Mouse (Mus musculus): ENCODE data around the gene Mrm2. TPM values are rescaled to one million over a fixed set of nuclear protein-coding genes. Genes with fewer than 3 reads are reported as not detected.

The Mrm2 gene
- polyA plus RNA-seq, 1 experiment from 2014 or later: 21.3 TPM

DNA sequence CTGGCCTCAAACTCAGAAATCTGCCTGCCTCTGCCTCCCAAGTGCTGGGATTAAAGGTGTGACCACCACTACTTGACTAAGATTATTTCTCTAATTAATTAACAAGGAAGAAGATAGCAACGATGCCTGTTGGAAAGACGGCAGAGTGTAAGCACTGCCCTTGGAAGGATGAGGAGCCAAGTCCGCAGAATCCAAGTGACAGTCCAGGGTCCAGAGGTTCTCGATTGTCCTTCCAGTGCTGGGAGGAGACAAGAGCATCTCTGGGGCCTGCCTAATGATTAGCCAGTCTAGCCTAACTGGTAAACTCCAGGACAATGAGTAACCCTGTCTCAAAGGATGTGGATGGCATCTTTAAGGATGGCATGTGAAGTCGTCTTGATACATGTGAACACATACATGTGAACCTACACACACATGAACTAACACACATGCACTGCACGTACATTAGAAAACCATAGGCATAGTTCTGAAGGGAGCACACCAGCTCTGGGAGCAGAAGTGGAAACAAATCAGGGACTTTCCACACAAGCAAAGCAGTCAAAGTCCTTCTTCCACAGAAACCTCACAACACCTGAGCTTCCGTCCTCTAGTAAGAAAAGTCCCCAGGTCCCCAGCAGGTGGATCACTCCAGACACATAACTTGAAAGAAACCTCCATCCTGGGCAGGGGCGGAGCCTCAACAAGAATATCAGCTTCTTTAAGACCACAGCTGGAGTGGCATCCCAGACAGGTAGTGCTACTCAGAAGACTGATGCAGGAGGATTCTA lies 19.2 kb upstream of the Mrm2 start:
- ATAC-seq (ENCODE audit: low FRiP score) (no peak), DNase-seq (ENCODE audit: low spot score) (no peak)
- Histone ChIP-seq H3K4me3 (replicated peaks; ENCODE audit: low read length) (no peak overlapping the region), H3K27ac (no peak overlapping the region), H3K4me1 (replicated peaks; ENCODE audit: control insufficient read depth, insufficient read depth, low read length) (no peaks in the 10 kb centered on the region), H3K4me2 (replicated peaks) (no peak overlapping the region), H3K27me3 (ENCODE audit: control insufficient read depth, insufficient read depth, low read length) (no peaks in the 10 kb centered on the region), H3K9ac (no peak overlapping the region), H3K36me3 (replicated peaks; ENCODE audit: control insufficient read depth, insufficient read depth) (peaks cover 51% of the 10 kb centered on the region), H3K9me3 (ENCODE audit: control insufficient read depth, low read length) (no peaks in the 10 kb centered on the region)
- 96% methylated on average over 8 of the region's 8 CpGs for WGBS

DNA sequence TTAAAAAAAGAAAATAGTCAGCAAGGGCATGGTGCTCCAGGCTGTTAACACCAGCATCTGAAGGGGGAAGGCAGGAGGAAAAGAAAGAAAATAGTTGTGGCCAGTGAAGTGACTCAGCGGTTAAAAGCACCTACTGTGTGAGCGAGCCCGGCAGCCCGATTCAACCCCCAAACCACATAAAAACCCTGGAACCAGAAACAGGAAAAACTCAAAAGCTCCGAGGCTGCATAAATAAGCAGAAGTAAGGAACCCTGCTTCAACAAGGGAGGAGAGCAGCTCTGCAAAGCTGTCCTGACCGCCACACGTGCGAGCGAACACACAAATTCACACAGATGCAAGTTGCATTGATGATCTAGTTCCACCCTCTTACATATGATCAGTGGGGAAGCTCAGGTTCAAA lies 18.2 kb upstream of the Mrm2 start:
- H3K4me3 ChIP-seq (replicated peaks; ENCODE audit: low read length): no peak overlapping the region
- no peaks in the 10 kb centered on the region for H3K27me3 ChIP-seq (ENCODE audit: control insufficient read depth, insufficient read depth, low read length)
- no peaks in the 10 kb centered on the region for H3K9me3 ChIP-seq (ENCODE audit: control insufficient read depth, low read length)
- ATAC-seq (ENCODE audit: low FRiP score): no peak
- WGBS: 97% methylated on average over 9 of the region's 9 CpGs
- H3K9ac ChIP-seq: no peak overlapping the region
- H3K4me1 ChIP-seq (replicated peaks; ENCODE audit: control insufficient read depth, insufficient read depth, low read length): no peaks in the 10 kb centered on the region
- no peak for DNase-seq (ENCODE audit: low spot score)
- no peak overlapping the region for H3K27ac ChIP-seq
- no peak overlapping the region for H3K4me2 ChIP-seq (replicated peaks)
- H3K36me3 ChIP-seq (replicated peaks; ENCODE audit: control insufficient read depth, insufficient read depth): peaks cover 52% of the 10 kb centered on the region

DNA sequence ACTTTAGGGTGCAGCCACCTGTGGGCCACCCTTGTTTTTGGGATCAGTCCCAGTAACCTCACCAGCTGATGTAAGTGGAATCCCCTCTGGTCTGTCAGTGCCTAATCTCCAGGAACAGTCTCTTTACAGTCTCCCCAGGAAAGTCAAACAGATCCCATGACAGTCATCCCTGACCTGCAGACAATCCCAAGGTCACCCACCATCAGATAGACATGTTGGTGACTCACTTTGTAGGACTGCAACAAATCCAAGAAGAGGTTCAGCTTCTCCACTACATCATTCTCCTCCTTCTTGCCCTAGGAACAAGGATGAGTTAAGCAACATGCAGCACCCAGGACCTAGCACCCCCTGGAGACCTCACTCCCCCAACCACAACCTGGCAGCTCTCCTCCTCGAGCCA lies 14.4 kb upstream of the Mrm2 start:
- 82% methylated on average over 1 of the region's 1 CpGs for WGBS
- ATAC-seq (ENCODE audit: low FRiP score) (no peak), DNase-seq (ENCODE audit: low spot score) (no peak)
- no peak overlapping the region for H3K9ac ChIP-seq
- no peaks in the 10 kb centered on the region for H3K9me3 ChIP-seq (ENCODE audit: control insufficient read depth, low read length)
- no peak overlapping the region for H3K27ac ChIP-seq
- H3K36me3 ChIP-seq (replicated peaks; ENCODE audit: control insufficient read depth, insufficient read depth): peaks cover 39% of the 10 kb centered on the region
- no peaks in the 10 kb centered on the region for H3K4me1 ChIP-seq (replicated peaks; ENCODE audit: control insufficient read depth, insufficient read depth, low read length)
- H3K4me3 ChIP-seq (replicated peaks; ENCODE audit: low read length): no peak overlapping the region
- no peak overlapping the region for H3K4me2 ChIP-seq (replicated peaks)
- no peaks in the 10 kb centered on the region for H3K27me3 ChIP-seq (ENCODE audit: control insufficient read depth, insufficient read depth, low read length)

DNA sequence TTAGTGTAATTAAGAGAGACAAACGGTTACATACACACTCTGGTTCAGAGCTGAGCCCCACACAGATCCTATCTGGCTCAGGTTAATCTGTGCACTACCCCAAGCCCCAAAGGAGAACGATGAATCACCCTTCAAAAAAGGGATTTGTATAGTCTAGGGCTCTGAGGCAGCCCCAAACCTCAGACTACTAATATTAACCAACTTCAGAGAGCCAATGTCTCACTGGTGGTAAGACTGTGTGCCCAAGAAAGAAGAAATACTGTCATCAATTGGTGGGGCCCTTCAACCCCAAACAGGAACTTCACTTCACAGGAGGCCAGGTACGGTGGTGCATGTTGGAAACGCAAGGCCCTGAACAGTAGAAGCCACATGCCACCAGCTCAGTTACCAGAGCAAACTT lies 13.5 kb upstream of the Mrm2 start:
- WGBS: 94% methylated on average over 4 of the region's 4 CpGs
- H3K4me1 ChIP-seq (replicated peaks; ENCODE audit: control insufficient read depth, insufficient read depth, low read length): no peaks in the 10 kb centered on the region
- ATAC-seq (ENCODE audit: low FRiP score) (no peak), DNase-seq (ENCODE audit: low spot score) (no peak)
- peaks cover 41% of the 10 kb centered on the region for H3K36me3 ChIP-seq (replicated peaks; ENCODE audit: control insufficient read depth, insufficient read depth)
- no peaks in the 10 kb centered on the region for H3K9me3 ChIP-seq (ENCODE audit: control insufficient read depth, low read length)
- H3K4me2 ChIP-seq (replicated peaks): no peak overlapping the region
- H3K4me3 ChIP-seq (replicated peaks; ENCODE audit: low read length): no peak overlapping the region
- no peaks in the 10 kb centered on the region for H3K27me3 ChIP-seq (ENCODE audit: control insufficient read depth, insufficient read depth, low read length)
- no peak overlapping the region for H3K9ac ChIP-seq
- H3K27ac ChIP-seq: no peak overlapping the region

DNA sequence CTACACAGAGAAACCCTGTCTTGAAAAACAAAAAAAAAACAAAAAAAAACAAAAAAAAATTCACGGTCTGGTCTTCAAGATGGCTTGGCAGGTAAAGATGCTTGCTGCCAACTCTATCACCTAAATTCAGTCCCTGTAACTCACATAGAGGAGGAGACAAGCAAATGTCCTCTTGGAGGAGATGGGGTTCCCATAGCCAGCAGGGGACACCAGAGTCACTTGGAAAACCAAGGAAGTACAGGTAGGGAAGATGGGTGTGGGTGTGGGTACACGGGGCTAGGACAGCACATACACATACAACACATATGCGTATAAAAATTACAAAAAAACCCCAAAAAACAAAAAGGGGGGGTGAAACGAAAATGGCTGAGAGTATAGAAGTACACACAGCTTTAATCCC lies 11.2 kb upstream of the Mrm2 start:
- H3K27ac ChIP-seq: no peak overlapping the region
- no peaks in the 10 kb centered on the region for H3K27me3 ChIP-seq (ENCODE audit: control insufficient read depth, insufficient read depth, low read length)
- H3K9ac ChIP-seq: no peak overlapping the region
- DNase-seq (ENCODE audit: low spot score): no peak
- H3K4me3 ChIP-seq (replicated peaks; ENCODE audit: low read length): no peak overlapping the region
- WGBS: 91% methylated on average over 4 of the region's 4 CpGs
- peaks cover 58% of the 10 kb centered on the region for H3K36me3 ChIP-seq (replicated peaks; ENCODE audit: control insufficient read depth, insufficient read depth)
- ATAC-seq (ENCODE audit: low FRiP score): no peak
- no peaks in the 10 kb centered on the region for H3K4me1 ChIP-seq (replicated peaks; ENCODE audit: control insufficient read depth, insufficient read depth, low read length)
- no peak overlapping the region for H3K4me2 ChIP-seq (replicated peaks)
- H3K9me3 ChIP-seq (ENCODE audit: control insufficient read depth, low read length): no peaks in the 10 kb centered on the region

DNA sequence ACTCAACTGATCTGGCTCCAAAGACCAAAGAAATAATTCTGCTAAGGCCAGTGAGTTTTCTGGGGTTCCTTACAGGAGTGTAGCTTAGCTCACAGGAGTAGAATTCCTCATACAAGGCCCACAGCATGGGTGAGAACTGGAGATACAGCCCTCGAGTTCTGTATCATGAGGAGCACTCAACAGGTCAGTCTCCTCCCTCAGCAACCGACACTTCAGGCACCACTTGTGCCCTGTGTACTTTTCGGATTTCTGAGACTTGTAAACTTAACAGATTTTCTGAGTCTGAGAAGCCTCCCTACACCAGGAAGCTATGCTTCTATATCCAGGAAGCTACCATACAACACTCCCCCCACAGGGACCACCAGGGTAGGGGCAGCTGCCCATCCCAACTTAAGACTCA lies 8.1 kb upstream of the Mrm2 start:
- H3K4me3 ChIP-seq (replicated peaks; ENCODE audit: low read length): no peak overlapping the region
- H3K9me3 ChIP-seq (ENCODE audit: control insufficient read depth, low read length): no peaks in the 10 kb centered on the region
- no peak for DNase-seq (ENCODE audit: low spot score)
- H3K27ac ChIP-seq: no peak overlapping the region
- H3K4me1 ChIP-seq (replicated peaks; ENCODE audit: control insufficient read depth, insufficient read depth, low read length): no peaks in the 10 kb centered on the region
- WGBS: 92% methylated on average over 3 of the region's 3 CpGs
- H3K27me3 ChIP-seq (ENCODE audit: control insufficient read depth, insufficient read depth, low read length): no peaks in the 10 kb centered on the region
- H3K4me2 ChIP-seq (replicated peaks): no peak overlapping the region
- H3K9ac ChIP-seq: no peak overlapping the region
- no peak for ATAC-seq (ENCODE audit: low FRiP score)
- peaks cover 46% of the 10 kb centered on the region for H3K36me3 ChIP-seq (replicated peaks; ENCODE audit: control insufficient read depth, insufficient read depth)

DNA sequence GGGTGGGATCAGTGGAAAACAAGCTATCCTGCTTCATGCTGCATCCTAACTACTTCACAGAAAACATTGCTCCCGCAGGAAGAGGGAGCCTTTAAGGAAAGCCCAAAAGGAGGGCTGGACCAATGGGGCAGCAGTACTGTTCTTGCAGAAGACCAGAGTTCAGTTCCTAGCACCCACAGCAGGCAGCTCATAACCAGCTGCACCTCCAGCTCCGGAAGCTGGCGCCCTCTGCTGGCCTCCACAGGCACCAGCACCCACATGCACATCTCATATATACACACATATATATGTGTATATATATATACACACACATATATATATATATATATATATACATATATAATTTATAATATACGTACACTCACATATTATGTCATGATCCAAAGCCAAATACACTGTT lies 7.1 kb upstream of the Mrm2 start:
- Histone ChIP-seq H3K4me2 (replicated peaks) (no peak overlapping the region), H3K27me3 (ENCODE audit: control insufficient read depth, insufficient read depth, low read length) (no peaks in the 10 kb centered on the region), H3K4me3 (replicated peaks; ENCODE audit: low read length) (no peak overlapping the region), H3K36me3 (replicated peaks; ENCODE audit: control insufficient read depth, insufficient read depth) (peaks cover 36% of the 10 kb centered on the region), H3K4me1 (replicated peaks; ENCODE audit: control insufficient read depth, insufficient read depth, low read length) (no peaks in the 10 kb centered on the region), H3K9ac (no peak overlapping the region), H3K9me3 (ENCODE audit: control insufficient read depth, low read length) (no peaks in the 10 kb centered on the region), H3K27ac (no peak overlapping the region)
- ATAC-seq (ENCODE audit: low FRiP score): no peak
- 98% methylated on average over 4 of the region's 4 CpGs for WGBS
- DNase-seq (ENCODE audit: low spot score): no peak

DNA sequence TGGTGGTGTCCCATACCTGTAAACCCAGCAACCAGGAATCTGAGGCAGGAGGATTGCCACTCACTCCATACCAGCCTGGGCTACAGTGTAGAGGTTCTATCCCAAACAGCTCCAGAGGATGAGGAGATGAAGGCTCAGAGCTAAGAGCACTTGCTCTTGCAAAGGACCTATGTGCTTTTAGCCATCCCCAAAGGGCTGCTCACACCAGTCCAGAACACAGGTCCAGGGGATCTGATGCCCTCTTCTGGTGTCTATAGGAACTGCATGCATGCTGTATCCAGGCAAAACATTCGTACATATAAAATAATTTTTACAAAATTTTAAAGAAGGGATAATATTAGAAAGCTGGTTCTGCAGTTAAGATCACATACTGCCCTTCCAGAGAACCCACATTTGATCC lies 5.0 kb upstream of the Mrm2 start:
- no peak overlapping the region for H3K4me2 ChIP-seq (replicated peaks)
- WGBS: 85% methylated on average over 1 of the region's 1 CpGs

DNA sequence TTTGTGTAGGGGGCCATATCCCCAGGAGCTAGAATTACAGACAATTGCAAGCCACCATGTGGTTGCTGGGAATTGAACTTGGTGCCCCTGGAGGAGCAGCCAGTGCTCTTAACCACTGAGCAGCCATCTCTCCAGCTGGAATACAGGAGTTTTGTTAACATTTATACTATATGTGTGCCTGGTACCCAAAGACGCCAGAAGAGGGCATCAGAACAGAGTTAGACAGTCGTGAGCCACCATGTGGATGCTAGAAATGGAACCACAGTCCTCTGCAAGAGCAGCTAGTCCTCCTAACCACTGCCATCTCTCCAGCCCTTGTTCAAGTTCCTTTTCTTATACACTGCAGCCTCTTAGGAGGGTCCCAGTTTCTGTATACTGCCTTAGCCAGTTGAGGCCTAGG lies 1.9 kb upstream of the Mrm2 start:
- Histone ChIP-seq H3K4me1 (replicated peaks; ENCODE audit: control insufficient read depth, insufficient read depth, low read length) (peaks cover 11% of the 10 kb centered on the region), H3K9ac (no peak overlapping the region), H3K36me3 (replicated peaks; ENCODE audit: control insufficient read depth, insufficient read depth) (peaks cover 12% of the 10 kb centered on the region; the same call in 1 of the 2 replicates), H3K9me3 (ENCODE audit: control insufficient read depth, low read length) (no peaks in the 10 kb centered on the region), H3K4me3 (replicated peaks; ENCODE audit: low read length) (no peak overlapping the region), H3K27me3 (ENCODE audit: control insufficient read depth, insufficient read depth, low read length) (no peaks in the 10 kb centered on the region), H3K4me2 (replicated peaks) (no peak overlapping the region), H3K27ac (no peak overlapping the region)
- ATAC-seq (ENCODE audit: low FRiP score) (no peak), DNase-seq (ENCODE audit: low spot score) (no peak)
- WGBS: 30% methylated on average over 2 of the region's 2 CpGs

More for the DNA sequence above, 5.0 kb upstream of the Mrm2 start:
- Histone ChIP-seq H3K27me3 (ENCODE audit: control insufficient read depth, insufficient read depth, low read length) (no peaks in the 10 kb centered on the region), H3K4me1 (replicated peaks; ENCODE audit: control insufficient read depth, insufficient read depth, low read length) (0 out of 2 replicates have a peak, but pooled peaks cover 3% of the 10 kb centered on the region), H3K4me3 (replicated peaks; ENCODE audit: low read length) (no peak overlapping the region), H3K9me3 (ENCODE audit: control insufficient read depth, low read length) (no peaks in the 10 kb centered on the region), H3K36me3 (replicated peaks; ENCODE audit: control insufficient read depth, insufficient read depth) (peaks cover 31% of the 10 kb centered on the region), H3K27ac (no peak overlapping the region), H3K9ac (no peak overlapping the region)
- DNase-seq (ENCODE audit: low spot score) (peak; percentile 61), ATAC-seq (ENCODE audit: low FRiP score) (no peak)

DNA sequence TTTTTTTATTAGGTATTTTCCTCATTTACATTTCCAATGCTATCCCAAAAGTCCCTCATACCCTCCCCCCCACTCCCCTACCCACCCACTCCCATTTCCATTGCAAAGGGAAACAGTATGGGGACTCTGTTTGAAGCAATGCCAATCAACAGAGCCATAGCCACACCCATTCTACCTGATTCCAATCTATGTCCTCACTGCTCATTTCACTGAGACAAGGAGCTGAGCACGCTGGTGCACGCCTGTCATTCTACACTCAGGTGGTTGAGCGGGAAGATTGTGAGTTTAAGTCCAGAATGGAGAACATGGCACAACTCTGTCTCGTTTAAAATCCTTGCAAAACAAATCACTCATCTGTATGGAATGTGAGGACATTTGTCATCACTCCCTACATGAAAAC lies 821 bp upstream of the Mrm2 start:
- H3K4me2 ChIP-seq (replicated peaks): peak overlapping the region; percentile 89

More for the DNA sequence above, 821 bp upstream of the Mrm2 start:
- Histone ChIP-seq H3K27ac (no peak overlapping the region), H3K9ac (no peak overlapping the region), H3K36me3 (replicated peaks; ENCODE audit: control insufficient read depth, insufficient read depth) (peaks cover 19% of the 10 kb centered on the region), H3K4me3 (replicated peaks; ENCODE audit: low read length) (no peak overlapping the region), H3K9me3 (ENCODE audit: control insufficient read depth, low read length) (no peaks in the 10 kb centered on the region), H3K4me1 (replicated peaks; ENCODE audit: control insufficient read depth, insufficient read depth, low read length) (peaks cover 11% of the 10 kb centered on the region), H3K27me3 (ENCODE audit: control insufficient read depth, insufficient read depth, low read length) (no peaks in the 10 kb centered on the region)
- DNase-seq (ENCODE audit: low spot score) (no peak), ATAC-seq (ENCODE audit: low FRiP score) (no peak)
- WGBS: 59% methylated on average over 4 of the region's 4 CpGs

Data from hindbrain, embryonic 14.5 days (tissue).